Mouse (Mus musculus): ENCODE measurements around the gene Olfr1511. TPM values are rescaled to one million over a fixed set of nuclear protein-coding genes. Genes with fewer than 3 reads are reported as not detected.
"Not testable (repeated sequence)": the region's sequence is repeated elsewhere in the genome, so short reads cannot be mapped to it uniquely, and the experiment has no call there.

Gene Olfr1511
- not detected in 2 replicates for polyA plus RNA-seq (2014; fragmentation: Nextera tagmentation; extraction: Ambion mirVana)

DNA sequence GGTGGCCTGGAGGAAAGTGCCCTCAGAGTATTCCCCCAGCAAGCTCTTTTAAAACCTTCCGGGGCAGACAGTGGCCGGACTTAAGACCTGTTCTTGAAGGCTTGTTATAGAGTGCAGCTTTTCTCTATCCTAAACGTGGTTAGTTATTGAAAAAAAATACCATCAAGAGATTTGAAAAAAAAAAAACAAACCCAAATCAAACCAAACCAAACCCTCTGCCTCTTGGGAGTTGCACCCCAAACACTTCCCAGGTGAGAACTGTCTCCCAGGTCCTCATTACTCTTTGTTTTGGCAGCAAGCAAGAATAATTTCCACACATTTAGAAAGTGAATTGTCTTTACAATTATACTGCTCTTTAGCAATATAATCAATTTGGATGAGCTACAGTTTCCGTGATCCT is at the start of gene Olfr1511:
Olfr1511 (minus strand) TSS at position 101 of the 400 bp plus-strand sequence.
- Histone ChIP-seq H3K36me3 (ENCODE audit: control insufficient read depth, insufficient read depth, low read length) (no peaks in the 10 kb centered on the region), H3K27ac (replicated peaks; ENCODE audit: low read depth, low read length) (no peak within 1 kb of the TSS), H3K27me3 (replicated peaks; ENCODE audit: control insufficient read depth, insufficient read depth, low read length) (no peaks in the 10 kb centered on the region), H3K9me3 (ENCODE audit: control insufficient read depth, low read length) (no peaks in the 10 kb centered on the region), H3K4me2 (ENCODE audit: low read depth, low read length) (no peak within 1 kb of the TSS), H3K9ac (ENCODE audit: low read depth, low read length) (no peak within 1 kb of the TSS), H3K4me1 (ENCODE audit: control insufficient read depth, insufficient read depth, low read length) (no peaks in the 10 kb centered on the region), H3K4me3 (ENCODE audit: low read depth, low read length) (no peak within 1 kb of the TSS)
- DNase-seq (ENCODE audit: low spot score) (no peak), ATAC-seq (ENCODE audit: low read depth) (no peak)
- 78% methylated on average over 4 of the region's 4 CpGs for WGBS

DNA sequence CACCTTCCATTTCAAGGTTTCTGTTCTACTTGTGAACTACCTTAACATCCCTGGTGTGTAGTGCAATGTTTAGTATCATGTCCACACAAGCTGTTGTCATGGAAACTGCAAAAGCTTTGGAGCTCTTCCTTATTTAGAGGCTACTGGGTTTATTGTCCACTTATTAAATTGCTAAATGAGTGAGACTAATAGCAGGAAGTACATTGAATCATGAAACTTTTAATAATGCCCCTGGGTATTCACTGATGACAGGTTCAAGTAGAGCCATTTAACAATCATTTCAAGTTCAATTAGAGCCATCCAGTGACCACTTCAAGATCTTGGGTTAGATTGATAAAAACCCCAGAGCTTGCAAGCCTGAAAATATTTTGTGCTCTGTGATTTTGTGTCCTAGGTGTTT is 45.5 kb upstream of the Olfr1511 start, which contains the start of gene Olfr1509:
Olfr1509 (plus strand) TSS at position 301 of the 400 bp plus-strand sequence.
- Histone ChIP-seq H3K9ac (ENCODE audit: low read depth, low read length) (no peak within 1 kb of the TSS), H3K4me2 (ENCODE audit: low read depth, low read length) (no peak within 1 kb of the TSS), H3K4me3 (ENCODE audit: low read depth, low read length) (no peak within 1 kb of the TSS), H3K9me3 (ENCODE audit: control insufficient read depth, low read length) (no peaks in the 10 kb centered on the region), H3K27ac (replicated peaks; ENCODE audit: low read depth, low read length) (no peak within 1 kb of the TSS), H3K27me3 (replicated peaks; ENCODE audit: control insufficient read depth, insufficient read depth, low read length) (no peaks in the 10 kb centered on the region), H3K4me1 (ENCODE audit: control insufficient read depth, insufficient read depth, low read length) (no peaks in the 10 kb centered on the region), H3K36me3 (ENCODE audit: control insufficient read depth, insufficient read depth, low read length) (no peaks in the 10 kb centered on the region)
- ATAC-seq (ENCODE audit: low read depth) (no peak), DNase-seq (ENCODE audit: low spot score) (no peak)

DNA sequence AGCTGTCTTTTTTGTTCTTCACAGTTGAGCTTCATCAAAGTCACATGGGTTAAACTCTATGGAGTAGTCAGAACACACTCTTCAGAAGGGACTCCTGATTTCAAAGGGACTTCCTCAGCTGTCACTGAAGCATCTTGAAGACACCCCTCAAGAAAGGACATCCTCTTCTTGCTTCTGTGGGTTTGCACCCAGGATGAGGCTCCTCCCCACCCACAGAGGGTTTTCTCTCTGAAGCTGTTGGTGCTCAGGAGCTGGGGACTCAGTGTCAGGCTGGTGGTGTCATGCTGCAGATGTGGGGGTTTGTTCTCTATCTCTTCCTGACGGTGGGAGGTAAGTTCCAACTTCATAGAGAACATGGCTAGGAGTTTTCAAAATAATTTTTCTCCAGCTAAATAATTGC is 30.5 kb upstream of the Olfr1511 start:
- H3K36me3 ChIP-seq (ENCODE audit: control insufficient read depth, insufficient read depth, low read length), result no peaks in the 10 kb centered on the region
- no peak overlapping the region for H3K4me2 ChIP-seq (ENCODE audit: low read depth, low read length)
- no peak overlapping the region for H3K27ac ChIP-seq (replicated peaks; ENCODE audit: low read depth, low read length)
- ATAC-seq (ENCODE audit: low read depth), result no peak
- WGBS, result 87% methylated on average over 1 of the region's 1 CpGs
- no peak overlapping the region for H3K4me3 ChIP-seq (ENCODE audit: low read depth, low read length)
- no peaks in the 10 kb centered on the region for H3K9me3 ChIP-seq (ENCODE audit: control insufficient read depth, low read length)
- no peak overlapping the region for H3K9ac ChIP-seq (ENCODE audit: low read depth, low read length)
- no peak for DNase-seq (ENCODE audit: low spot score)
- no peaks in the 10 kb centered on the region for H3K4me1 ChIP-seq (ENCODE audit: control insufficient read depth, insufficient read depth, low read length)
- H3K27me3 ChIP-seq (replicated peaks; ENCODE audit: control insufficient read depth, insufficient read depth, low read length), result no peaks in the 10 kb centered on the region

DNA sequence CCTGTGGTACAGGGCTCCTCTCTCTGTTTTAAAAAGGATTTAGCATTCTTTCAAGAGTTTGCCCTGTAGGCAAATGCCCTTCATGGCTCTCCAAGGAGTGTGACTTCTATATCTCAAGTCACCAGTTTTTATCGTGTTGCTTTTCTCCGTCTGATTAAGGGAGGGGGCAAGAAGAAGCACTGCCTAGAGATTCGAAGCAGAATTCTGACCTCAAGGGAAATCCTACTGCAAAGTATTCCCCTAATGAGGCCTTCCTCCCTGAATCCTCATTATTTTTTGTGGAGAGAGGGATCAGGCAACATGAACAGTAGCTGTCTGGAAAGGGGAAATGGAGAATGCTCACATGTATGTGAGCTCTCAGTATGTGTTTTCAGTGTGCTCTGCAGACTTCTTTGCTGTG is 17.1 kb upstream of the Olfr1511 start, which contains the start of gene Olfr1510:
Olfr1510 (minus strand) TSS at position 101 of the 400 bp plus-strand sequence.
- H3K27ac ChIP-seq (replicated peaks; ENCODE audit: low read depth, low read length), result no peak within 1 kb of the TSS
- no peak for DNase-seq (ENCODE audit: low spot score)
- no peaks in the 10 kb centered on the region for H3K9me3 ChIP-seq (ENCODE audit: control insufficient read depth, low read length)
- H3K9ac ChIP-seq (ENCODE audit: low read depth, low read length), result no peak within 1 kb of the TSS
- 81% methylated on average over 3 of the region's 3 CpGs for WGBS
- H3K36me3 ChIP-seq (ENCODE audit: control insufficient read depth, insufficient read depth, low read length), result no peaks in the 10 kb centered on the region
- H3K27me3 ChIP-seq (replicated peaks; ENCODE audit: control insufficient read depth, insufficient read depth, low read length), result no peaks in the 10 kb centered on the region
- H3K4me1 ChIP-seq (ENCODE audit: control insufficient read depth, insufficient read depth, low read length), result no peaks in the 10 kb centered on the region
- H3K4me2 ChIP-seq (ENCODE audit: low read depth, low read length), result no peak within 1 kb of the TSS
- H3K4me3 ChIP-seq (ENCODE audit: low read depth, low read length), result no peak within 1 kb of the TSS
- no peak for ATAC-seq (ENCODE audit: low read depth)

DNA sequence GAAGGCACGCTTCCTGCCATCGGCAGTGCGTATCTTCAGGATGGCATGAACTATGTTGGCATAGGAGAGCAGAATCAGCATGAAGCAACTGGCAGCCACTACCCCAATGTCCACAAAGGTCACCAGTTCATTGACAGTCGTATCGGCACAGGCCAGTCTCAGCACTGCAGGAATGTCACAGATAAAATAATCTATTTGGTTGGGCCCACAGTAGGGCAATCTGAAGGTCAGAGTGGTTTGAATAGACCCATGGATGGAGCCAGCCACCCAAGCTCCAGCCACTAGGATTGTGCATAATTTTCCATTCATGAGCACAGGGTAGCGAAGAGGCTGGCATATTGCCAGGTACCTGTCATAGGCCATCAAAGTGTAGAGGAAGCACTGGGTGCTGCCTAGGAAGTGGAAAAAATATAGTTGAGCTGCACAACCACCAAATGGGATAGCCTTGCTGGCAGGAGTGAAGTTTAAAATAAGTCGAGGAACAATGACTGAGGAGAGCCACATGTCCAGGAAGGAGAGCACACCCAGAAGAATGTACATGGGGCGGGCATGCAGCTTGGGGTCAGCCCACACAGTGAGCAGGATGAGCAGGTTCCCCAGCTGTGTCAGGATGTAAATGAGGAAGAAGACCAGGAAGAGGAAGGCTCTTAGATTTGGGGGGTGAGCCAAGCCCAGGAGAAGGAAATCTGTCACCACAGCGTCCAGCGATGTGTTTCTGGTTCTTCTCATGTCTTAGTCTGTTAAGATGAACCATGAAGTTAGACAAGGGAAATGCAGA is 13.2 kb upstream of the Olfr1511 start:
- H3K36me3 ChIP-seq (ENCODE audit: control insufficient read depth, insufficient read depth, low read length); H3K4me2 ChIP-seq (ENCODE audit: low read depth, low read length); H3K4me1 ChIP-seq (ENCODE audit: control insufficient read depth, insufficient read depth, low read length); H3K9me3 ChIP-seq (ENCODE audit: control insufficient read depth, low read length); H3K27ac ChIP-seq (replicated peaks; ENCODE audit: low read depth, low read length); ATAC-seq (ENCODE audit: low read depth); H3K9ac ChIP-seq (ENCODE audit: low read depth, low read length); H3K27me3 ChIP-seq (replicated peaks; ENCODE audit: control insufficient read depth, insufficient read depth, low read length); H3K4me3 ChIP-seq (ENCODE audit: low read depth, low read length); DNase-seq (ENCODE audit: low spot score): not testable (repeated sequence)
- 78% methylated on average over 7 of the region's 10 CpGs for WGBS

DNA sequence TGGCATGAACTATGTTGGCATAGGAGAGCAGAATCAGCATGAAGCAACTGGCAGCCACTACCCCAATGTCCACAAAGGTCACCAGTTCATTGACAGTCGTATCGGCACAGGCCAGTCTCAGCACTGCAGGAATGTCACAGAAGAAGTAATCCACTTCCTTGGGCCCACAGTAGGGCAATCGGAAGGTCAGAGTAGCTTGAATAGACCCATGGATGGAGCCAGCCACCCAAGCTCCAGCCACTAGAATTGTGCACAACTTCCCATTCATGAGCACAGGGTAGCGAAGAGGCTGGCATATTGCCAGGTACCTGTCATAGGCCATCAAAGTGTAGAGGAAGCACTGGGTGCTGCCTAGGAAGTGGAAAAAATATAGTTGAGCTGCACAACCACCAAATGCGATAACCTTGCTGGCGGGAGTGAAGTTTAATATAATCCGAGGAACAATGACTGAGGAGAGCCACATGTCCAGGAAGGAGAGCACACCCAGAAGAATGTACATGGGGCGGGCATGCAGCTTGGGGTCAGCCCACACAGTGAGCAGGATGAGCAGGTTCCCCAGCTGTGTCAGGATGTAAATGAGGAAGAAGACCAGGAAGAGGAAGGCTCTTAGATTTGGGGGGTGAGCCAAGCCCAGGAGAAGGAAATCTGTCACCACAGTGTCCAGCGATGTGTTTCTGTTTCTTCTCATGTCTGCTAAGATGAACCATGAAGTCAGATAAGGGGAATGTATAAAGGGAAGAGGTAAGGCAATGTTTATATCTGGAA is 6.9 kb downstream of the Olfr1511 start:
- not testable (repeated sequence) for H3K4me2 ChIP-seq (ENCODE audit: low read depth, low read length); H3K4me1 ChIP-seq (ENCODE audit: control insufficient read depth, insufficient read depth, low read length); H3K36me3 ChIP-seq (ENCODE audit: control insufficient read depth, insufficient read depth, low read length); H3K9me3 ChIP-seq (ENCODE audit: control insufficient read depth, low read length); H3K4me3 ChIP-seq (ENCODE audit: low read depth, low read length); DNase-seq (ENCODE audit: low spot score); H3K27ac ChIP-seq (replicated peaks; ENCODE audit: low read depth, low read length); H3K9ac ChIP-seq (ENCODE audit: low read depth, low read length); H3K27me3 ChIP-seq (replicated peaks; ENCODE audit: control insufficient read depth, insufficient read depth, low read length); ATAC-seq (ENCODE audit: low read depth)
- WGBS, result 90% methylated on average over 9 of the region's 9 CpGs

DNA sequence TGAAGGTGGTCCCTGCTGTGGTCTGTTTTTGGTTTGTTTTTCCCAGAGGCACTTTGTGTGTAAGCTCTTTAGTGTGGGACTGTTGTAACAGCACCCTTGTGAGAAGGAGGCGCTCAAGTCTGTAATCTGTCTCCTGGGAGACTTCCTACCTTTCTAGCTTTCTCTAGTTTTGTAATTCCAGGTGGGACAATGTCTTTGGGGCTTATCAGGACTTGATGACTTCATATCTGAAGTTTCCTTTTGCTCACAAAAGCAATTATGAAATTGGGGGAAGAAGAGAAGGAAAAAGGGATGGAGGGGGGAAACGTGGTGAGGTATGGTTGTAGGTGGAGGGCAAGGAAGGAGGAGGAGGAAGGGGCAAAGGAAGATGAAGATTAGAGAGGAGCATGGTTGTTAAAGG is 18.1 kb downstream of the Olfr1511 start, which contains the start of gene Olfr1512:
Olfr1512 (minus strand) TSS at position 101 of the 400 bp plus-strand sequence.
- Histone ChIP-seq H3K36me3 (ENCODE audit: control insufficient read depth, insufficient read depth, low read length) (no peaks in the 10 kb centered on the region), H3K27ac (replicated peaks; ENCODE audit: low read depth, low read length) (no peak within 1 kb of the TSS), H3K9me3 (ENCODE audit: control insufficient read depth, low read length) (no peaks in the 10 kb centered on the region), H3K9ac (ENCODE audit: low read depth, low read length) (no peak within 1 kb of the TSS), H3K27me3 (replicated peaks; ENCODE audit: control insufficient read depth, insufficient read depth, low read length) (no peaks in the 10 kb centered on the region), H3K4me1 (ENCODE audit: control insufficient read depth, insufficient read depth, low read length) (no peaks in the 10 kb centered on the region), H3K4me2 (ENCODE audit: low read depth, low read length) (no peak within 1 kb of the TSS), H3K4me3 (ENCODE audit: low read depth, low read length) (no peak within 1 kb of the TSS)
- ATAC-seq (ENCODE audit: low read depth), result no peak
- DNase-seq (ENCODE audit: low spot score), result no peak
- 69% methylated on average over 2 of the region's 2 CpGs for WGBS

DNA sequence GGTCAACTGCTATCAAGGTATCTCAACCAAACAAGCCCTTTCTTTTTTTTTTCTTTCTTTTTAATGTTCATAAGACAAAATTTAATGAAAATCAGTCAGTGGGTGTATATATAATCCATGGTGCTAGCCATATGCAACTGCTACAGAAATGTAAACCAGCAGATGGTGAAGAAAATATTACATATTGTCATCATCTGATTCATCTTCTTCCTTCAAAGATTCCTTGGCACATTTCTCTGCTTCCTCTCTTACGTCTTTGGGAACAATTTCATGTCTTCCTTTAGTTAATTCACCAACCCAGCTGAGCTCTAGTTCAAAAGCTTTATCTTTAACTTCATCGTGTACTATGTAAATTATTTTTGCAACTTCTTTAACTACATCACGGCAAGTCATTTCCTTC is 28.4 kb downstream of the Olfr1511 start:
- DNase-seq (ENCODE audit: low spot score) (no peak), ATAC-seq (ENCODE audit: low read depth) (no peak)
- no peaks in the 10 kb centered on the region for H3K27me3 ChIP-seq (replicated peaks; ENCODE audit: control insufficient read depth, insufficient read depth, low read length)
- no peak overlapping the region for H3K4me2 ChIP-seq (ENCODE audit: low read depth, low read length)
- no peak overlapping the region for H3K27ac ChIP-seq (replicated peaks; ENCODE audit: low read depth, low read length)
- no peaks in the 10 kb centered on the region for H3K4me1 ChIP-seq (ENCODE audit: control insufficient read depth, insufficient read depth, low read length)
- H3K9me3 ChIP-seq (ENCODE audit: control insufficient read depth, low read length), result no peaks in the 10 kb centered on the region
- 87% methylated on average over 3 of the region's 3 CpGs for WGBS
- no peak overlapping the region for H3K9ac ChIP-seq (ENCODE audit: low read depth, low read length)
- no peak overlapping the region for H3K4me3 ChIP-seq (ENCODE audit: low read depth, low read length)
- H3K36me3 ChIP-seq (ENCODE audit: control insufficient read depth, insufficient read depth, low read length), result no peaks in the 10 kb centered on the region

Measured in embryonic facial prominence, embryonic 14.5 days (tissue).